Comparison of ENCODE assay signal across 8 mouse cellular contexts in genomic region chr7:3629543-3630477, GRCm38 (mm10). TPM values are rescaled to one million over a fixed set of nuclear protein-coding genes. Genes with fewer than 3 reads are reported as not detected.
A peak's percentile ranks its signal among the peaks of the same experiment; 100 is the strongest.
DNase-seq lines count a peak whose midpoint lies in the region; ATAC-seq and TF ChIP-seq lines count a peak whose summit lies in the region.

Gene Tfpt, minus strand, starts transcription at chr7:3629929.
Gene Prpf31, plus strand, starts transcription at chr7:3629985.

- H3K4me2 ChIP-seq in embryonic facial prominence, embryonic 15.5 days (replicated peaks): peak within 1 kb of the TSS; percentile 91
- H3K4me2 ChIP-seq in kidney, embryonic 14.5 days (replicated peaks; ENCODE audit: low read depth, low read length): peak within 1 kb of the TSS; percentile 93
- H3K4me2 ChIP-seq in limb, embryonic 15.5 days: peak within 1 kb of the TSS; percentile 93

- 0 out of 2 replicates have a peak, but pooled peaks have one; percentile 39 for TF ChIP-seq POLR2A in bone marrow, adult 2 months (IDR thresholded peaks at IDR 0.05; ENCODE audit: borderline replicate concordance, control insufficient read depth, low read depth, low read length)

- WGBS in bone marrow, adult 2 months: under 1% methylated on average over 47 of the region's 47 CpGs
- WGBS in embryonic facial prominence, embryonic 15.5 days: 1% methylated on average over 47 of the region's 47 CpGs
- WGBS in kidney, embryonic 14.5 days: under 1% methylated on average over 47 of the region's 47 CpGs
- WGBS in limb, embryonic 15.5 days: under 1% methylated on average over 47 of the region's 47 CpGs

- no peaks in the 10 kb centered on the region for H3K9me3 ChIP-seq in embryonic facial prominence, embryonic 15.5 days (replicated peaks)
- H3K9me3 ChIP-seq in kidney, embryonic 14.5 days (ENCODE audit: control insufficient read depth, low read length): no peaks in the 10 kb centered on the region
- H3K9me3 ChIP-seq in limb, embryonic 15.5 days: no peaks in the 10 kb centered on the region

- H3K27ac ChIP-seq in bone marrow, adult 2 months (ENCODE audit: control insufficient read depth, insufficient read depth, low read depth, low read length, poor library complexity): peak within 1 kb of the TSS; percentile 76
- peak within 1 kb of the TSS; percentile 92 for H3K27ac ChIP-seq in embryonic facial prominence, embryonic 15.5 days (replicated peaks)
- H3K27ac ChIP-seq in kidney, embryonic 14.5 days (ENCODE audit: low read depth, low read length): peak within 1 kb of the TSS; percentile 55; the same call in 1 of the 2 replicates
- H3K27ac ChIP-seq in limb, embryonic 15.5 days: peak within 1 kb of the TSS; percentile 89

- TF ChIP-seq CTCF in bone marrow, adult 2 months (IDR thresholded peaks at IDR 0.05; ENCODE audit: control insufficient read depth, insufficient read depth, low read length): no peak

- H3K4me3 ChIP-seq in bone marrow, adult 2 months (replicated peaks; ENCODE audit: control insufficient read depth, low read depth, low read length): peak within 1 kb of the TSS; percentile 86
- peak within 1 kb of the TSS; percentile 67 for H3K4me3 ChIP-seq in embryonic facial prominence, embryonic 15.5 days (replicated peaks)
- H3K4me3 ChIP-seq in kidney, embryonic 14.5 days (ENCODE audit: low read length): peak within 1 kb of the TSS; percentile 78
- H3K4me3 ChIP-seq in limb, embryonic 15.5 days: peak within 1 kb of the TSS; percentile 66

- peak; percentile 98 for DNase-seq in 416B (ENCODE audit: low read depth)
- peak; percentile 92 to 96 for DNase-seq in heart, adult 9 months (ENCODE audit: low spot score in 2 of 2)
- peak; percentile 87 to 90 for DNase-seq in monocyte, adult 2 months (ENCODE audit: low read depth in 1 of 2, low spot score in 2 of 2)
- DNase-seq in spleen, postnatal 36 days (ENCODE audit: low spot score in 2 of 2): peak; percentile 91 to 93

- H3K27me3 ChIP-seq in embryonic facial prominence, embryonic 15.5 days: no peaks in the 10 kb centered on the region
- H3K27me3 ChIP-seq in kidney, embryonic 14.5 days (ENCODE audit: control insufficient read depth, insufficient read depth, low read length): no peaks in the 10 kb centered on the region
- no peaks in the 10 kb centered on the region for H3K27me3 ChIP-seq in limb, embryonic 15.5 days

- H3K36me3 ChIP-seq in embryonic facial prominence, embryonic 15.5 days: peaks cover 46% of the 10 kb centered on the region
- peaks cover 35% of the 10 kb centered on the region for H3K36me3 ChIP-seq in kidney, embryonic 14.5 days (ENCODE audit: control insufficient read depth, insufficient read depth, low read length)
- H3K36me3 ChIP-seq in limb, embryonic 15.5 days: peaks cover 43% of the 10 kb centered on the region

- H3K4me1 ChIP-seq in bone marrow, adult 2 months (ENCODE audit: control insufficient read depth, insufficient read depth, low read length): peaks cover 2% of the 10 kb centered on the region
- H3K4me1 ChIP-seq in embryonic facial prominence, embryonic 15.5 days: peaks cover 21% of the 10 kb centered on the region
- peaks cover 15% of the 10 kb centered on the region for H3K4me1 ChIP-seq in kidney, embryonic 14.5 days (ENCODE audit: control insufficient read depth, insufficient read depth, low read length)
- peaks cover 24% of the 10 kb centered on the region for H3K4me1 ChIP-seq in limb, embryonic 15.5 days

- H3K9ac ChIP-seq in embryonic facial prominence, embryonic 15.5 days: peak within 1 kb of the TSS; percentile 81
- H3K9ac ChIP-seq in kidney, embryonic 14.5 days (ENCODE audit: low read depth, low read length): peak within 1 kb of the TSS; percentile 79
- peak within 1 kb of the TSS; percentile 70 for H3K9ac ChIP-seq in limb, embryonic 15.5 days

- peak; percentile 82 for ATAC-seq in embryonic facial prominence, embryonic 15.5 days (ENCODE audit: insufficient number of reproducible peaks, low FRiP score, low TSS enrichment, low read depth)
- ATAC-seq in kidney, embryonic 14.5 days (ENCODE audit: low FRiP score, low TSS enrichment): peak; percentile 88
- ATAC-seq in limb, embryonic 15.5 days (ENCODE audit: insufficient number of reproducible peaks, low FRiP score, low TSS enrichment, low read depth): peak; percentile 84

RNA-seq across cellular contexts. Expression of gene Tfpt, which starts in this region (rescaled TPM):
- 12.2 and 42.0 TPM in 2 replicates for polyA plus RNA-seq in bone marrow, adult 2 months (2011; ENCODE audit: insufficient read depth, insufficient read length, low replicate concordance, missing spikeins)
- polyA plus RNA-seq in embryonic facial prominence, embryonic 15.5 days (2015; fragmentation: Nextera tagmentation; extraction: Ambion mirVana): 27.1 and 28.3 TPM in 2 replicates
- polyA plus RNA-seq in kidney, embryonic 14.5 days (2014; fragmentation: Nextera tagmentation; extraction: Ambion mirVana): 24.2 and 34.9 TPM in 2 replicates
- polyA plus RNA-seq in limb, embryonic 15.5 days (2015; fragmentation: Nextera tagmentation; extraction: Ambion mirVana): 23.2 and 24.6 TPM in 2 replicates

RNA-seq across cellular contexts. Expression of gene Prpf31, which starts in this region (rescaled TPM):
- polyA plus RNA-seq in bone marrow, adult 2 months (2011; ENCODE audit: insufficient read depth, insufficient read length, low replicate concordance, missing spikeins): 26.4 and 45.2 TPM in 2 replicates
- polyA plus RNA-seq in embryonic facial prominence, embryonic 15.5 days (2015; fragmentation: Nextera tagmentation; extraction: Ambion mirVana): 87.1 and 94.3 TPM in 2 replicates
- polyA plus RNA-seq in kidney, embryonic 14.5 days (2014; fragmentation: Nextera tagmentation; extraction: Ambion mirVana): 89.4 and 114 TPM in 2 replicates
- polyA plus RNA-seq in limb, embryonic 15.5 days (2015; fragmentation: Nextera tagmentation; extraction: Ambion mirVana): 88.3 and 94.0 TPM in 2 replicates

Comparison
In these comparisons a context has a peak if more than half of its experiments do, and no peak if none do; other contexts are left out.
1. Peak in every context shown above with its lines: DNase-seq, ATAC-seq, H3K4me3 ChIP-seq and H3K27ac ChIP-seq.